Mouse (Mus musculus) ovary, postnatal 14 days (tissue): ENCODE measurements around the gene Limd2.

Experiments
- DNase-seq: peaks from one replicate; pipeline ENCODE4 v3.0.0; 2022; ENCODE audit warnings: low spot score

The Limd2 gene

GRCm38 (mm10) chr11:106124784-106125183 is 35.9 kb downstream of the Limd2 start:
- no peak for DNase-seq

- no peak for DNase-seq
These were observed 37.9 kb downstream of the Limd2 start for GRCm38 (mm10) chr11:106122736-106123135.

- no peak for DNase-seq
These were observed 38.4 kb downstream of the Limd2 start for GRCm38 (mm10) chr11:106122221-106122620.

- no peak for DNase-seq
These were observed 49.0 kb downstream of the Limd2 start for GRCm38 (mm10) chr11:106111688-106112087.
